Mouse (Mus musculus): ENCODE results near the gene Hs3st3a1. TPM values are rescaled to one million over a fixed set of nuclear protein-coding genes. Genes with fewer than 3 reads are reported as not detected.

Hs3st3a1 gene
- polyA plus RNA-seq, 1 experiment from 2014 or later: 4.6 TPM

DNA sequence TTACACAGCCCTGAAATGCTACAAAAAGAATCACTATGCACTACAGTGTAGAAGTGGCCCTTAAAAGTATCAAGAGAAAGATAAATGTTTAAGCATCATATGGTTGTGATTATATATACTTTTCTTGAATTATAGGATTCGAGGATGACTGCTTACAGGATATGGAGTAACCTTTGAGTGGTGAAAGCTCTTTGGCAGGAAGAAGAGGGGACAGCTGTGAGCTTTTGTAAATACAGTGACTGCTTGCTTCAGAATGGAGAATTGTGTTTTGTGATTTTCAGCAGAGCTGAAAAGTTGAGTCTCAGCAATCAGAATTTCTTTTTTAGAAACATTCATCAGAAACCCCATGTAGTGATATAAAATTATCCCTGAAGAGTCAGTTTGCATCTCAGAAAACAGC is 124.3 kb downstream of the Hs3st3a1 start:
- no peaks in the 10 kb centered on the region for H3K9me3 ChIP-seq
- no peaks in the 10 kb centered on the region for H3K27me3 ChIP-seq
- no peak overlapping the region for H3K4me2 ChIP-seq (replicated peaks)
- no peak overlapping the region for H3K9ac ChIP-seq
- H3K36me3 ChIP-seq: no peaks in the 10 kb centered on the region
- no peak overlapping the region for H3K27ac ChIP-seq
- no peaks in the 10 kb centered on the region for H3K4me1 ChIP-seq
- H3K4me3 ChIP-seq: no peak overlapping the region
- ATAC-seq (ENCODE audit: insufficient number of reproducible peaks, insufficient read depth, low FRiP score, low TSS enrichment): no peak
- 45% methylated on average over 1 of the region's 1 CpGs for WGBS

DNA sequence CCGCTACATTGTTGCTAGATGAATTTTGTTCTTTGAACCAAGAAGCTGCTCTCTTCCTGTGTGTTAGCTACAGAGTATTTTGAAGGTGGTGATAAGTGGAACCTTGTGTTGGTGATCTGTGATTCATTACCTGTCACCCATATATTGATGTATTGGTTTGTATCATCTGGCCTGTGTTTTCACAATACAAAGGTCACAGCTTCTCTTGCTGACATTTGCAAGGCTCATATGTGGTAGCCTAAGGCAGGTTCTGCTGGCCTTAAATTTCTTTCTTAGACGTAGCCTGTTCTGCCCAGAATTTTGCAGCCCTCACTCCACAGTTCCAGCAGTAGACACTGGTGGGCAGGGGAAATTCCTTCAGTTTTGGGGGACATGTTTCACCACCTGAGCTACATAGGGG is 125.3 kb downstream of the Hs3st3a1 start:
- no peak overlapping the region for H3K27ac ChIP-seq
- H3K4me1 ChIP-seq: no peaks in the 10 kb centered on the region
- H3K36me3 ChIP-seq: no peaks in the 10 kb centered on the region
- WGBS: 51% methylated on average over 2 of the region's 2 CpGs
- no peak overlapping the region for H3K4me3 ChIP-seq
- no peak for ATAC-seq (ENCODE audit: insufficient number of reproducible peaks, insufficient read depth, low FRiP score, low TSS enrichment)
- H3K9ac ChIP-seq: no peak overlapping the region
- no peaks in the 10 kb centered on the region for H3K9me3 ChIP-seq
- H3K27me3 ChIP-seq: no peaks in the 10 kb centered on the region
- H3K4me2 ChIP-seq (replicated peaks): no peak overlapping the region

DNA sequence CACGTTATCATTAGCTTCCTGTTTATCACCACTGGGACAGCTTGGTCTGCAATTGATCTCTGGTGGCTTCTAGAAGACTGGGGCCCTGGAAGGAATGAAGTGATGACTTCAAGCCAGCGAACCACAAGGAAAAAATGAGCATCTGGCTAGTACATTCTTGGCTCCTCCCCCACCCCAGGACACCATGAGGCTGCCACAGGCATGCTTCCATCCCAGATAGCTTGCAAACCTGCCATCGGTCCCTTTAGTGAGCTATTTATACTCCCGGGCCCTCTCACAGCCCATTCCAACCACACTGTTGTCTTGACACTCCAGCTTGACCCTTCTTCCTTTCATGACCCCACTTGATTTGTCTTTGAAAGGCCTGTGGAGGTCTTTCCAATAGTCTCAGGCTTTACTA is 127.6 kb downstream of the Hs3st3a1 start:
- Histone ChIP-seq H3K27ac (no peak overlapping the region), H3K4me3 (no peak overlapping the region), H3K9me3 (no peaks in the 10 kb centered on the region), H3K27me3 (no peaks in the 10 kb centered on the region), H3K4me1 (no peaks in the 10 kb centered on the region), H3K36me3 (no peaks in the 10 kb centered on the region), H3K9ac (no peak overlapping the region), H3K4me2 (replicated peaks) (no peak overlapping the region)
- ATAC-seq (ENCODE audit: insufficient number of reproducible peaks, insufficient read depth, low FRiP score, low TSS enrichment): no peak
- WGBS: 32% methylated on average over 4 of the region's 4 CpGs

Other genes with a start within 250 kb of the Hs3st3a1 start
- 5.0 and 7.5 TPM in 2 replicates for gene F930015N05Rik, start 1.3 kb downstream of the Hs3st3a1 start, polyA plus RNA-seq (2016; fragmentation: Nextera tagmentation; extraction: Ambion mirVana)

Data from embryonic facial prominence, embryonic 12.5 days (tissue).